Mouse (Mus musculus) cerebellum, adult 2 months (tissue): ENCODE data around the gene Fryl. TPM values are rescaled to one million over a fixed set of nuclear protein-coding genes. Genes with fewer than 3 reads are reported as not detected.

Source experiments
- DNase-seq, 2 experiments: peaks; one replicate each; pipeline ENCODE4 v3.0.0; 2021
- H3K27ac ChIP-seq: fragments of 200-500 bp; 2 replicates; pipeline ENCODE4 v1.5.1; 2012; ENCODE audit warnings: low read length, control low read depth, inconsistent platforms; ENCODE audit not compliant: insufficient read depth
- H3K27me3 ChIP-seq: fragments of 200-500 bp; 2 replicates; pipeline ENCODE4 v1.6.1; 2012; ENCODE audit warnings: inconsistent platforms, mild to moderate bottlenecking, low read length, moderate library complexity; ENCODE audit not compliant: control insufficient read depth, insufficient read depth
- H3K4me1 ChIP-seq: fragments of 200-500 bp; 2 replicates; pipeline ENCODE4 v1.6.1; 2011; ENCODE audit warnings: low read length; ENCODE audit not compliant: control insufficient read depth, insufficient read depth
- H3K4me3 ChIP-seq: fragments of 200-500 bp; replicated peaks from 2 replicates; pipeline ENCODE3; 2011; ENCODE audit warnings: mild to moderate bottlenecking, low read depth, low read length, control low read depth; ENCODE audit not compliant: insufficient read depth
- CTCF ChIP-seq: fragments of 200-500 bp; IDR thresholded peaks from 2 replicates; pipeline ENCODE4 v1.5.1; 2011; ENCODE audit warnings: low read depth, mild to moderate bottlenecking, control low read depth, low read length, moderate library complexity, borderline replicate concordance; ENCODE audit not compliant: insufficient read depth
- POLR2A ChIP-seq: fragments of 200-500 bp; IDR thresholded peaks from 2 replicates; pipeline ENCODE4 v1.6.1; 2011; ENCODE audit warnings: low read length, control low read depth, borderline replicate concordance; ENCODE audit not compliant: insufficient read depth
- WGBS: fragments of 180-500 bp; shearing (Covaris S2); methylation state at CpG from one replicate; pipeline ENCODE4 v1.1.7; 2018; 5-methylcytosine and 5-hydroxymethylcytosine counted together
- polyA plus RNA-seq: library from polyadenylated mRNA; depleted of rRNA; stranded (reverse); fragments of >200 nt; gene quantifications from 2 replicates; pipeline ENCODE4 v1.2.3, GENCODE M21; 2012; rRNA removed

Gene Fryl
- polyA plus RNA-seq, 1 experiment: 60.2 TPM

DNA sequence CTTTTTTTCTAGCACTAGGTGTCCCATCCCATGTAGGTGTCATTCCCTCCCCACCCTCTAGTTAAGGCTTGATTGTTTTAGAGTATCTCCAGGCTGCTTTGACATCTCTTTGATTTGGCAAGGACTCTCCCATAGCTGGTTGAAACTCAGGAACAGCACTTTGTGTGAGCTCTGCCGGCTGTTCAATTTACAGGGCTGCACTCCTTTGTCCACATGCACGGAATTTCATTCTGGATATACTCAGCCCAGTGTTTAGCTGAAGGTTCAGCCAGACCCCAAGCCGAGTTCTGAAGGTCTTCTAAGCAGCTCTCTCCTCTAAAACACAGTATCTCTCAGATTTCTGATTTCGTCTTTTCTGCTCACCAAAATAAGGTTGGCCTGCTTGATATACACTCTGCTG, 284.0 kb downstream of the Fryl start:
- no peak for DNase-seq
- H3K4me1 ChIP-seq: no peaks in the 10 kb centered on the region
- TF ChIP-seq CTCF (no peak), POLR2A (no peak)
- no peaks in the 10 kb centered on the region for H3K27me3 ChIP-seq
- 86% methylated on average over 4 of the region's 4 CpGs for WGBS
- H3K27ac ChIP-seq: no peak overlapping the region
- H3K4me3 ChIP-seq: no peak overlapping the region

Other genes starting within 250 kb of the Fryl start
- gene Slc10a4, start 249.7 kb downstream of the Fryl start, polyA plus RNA-seq: 7.6 and 10.9 TPM in 2 replicates
- gene Ociad1, start 36.2 kb upstream of the Fryl start, polyA plus RNA-seq: 319 and 355 TPM in 2 replicates
- 20.2 and 20.5 TPM in 2 replicates for gene Ociad2, start 84.4 kb upstream of the Fryl start, polyA plus RNA-seq
- gene Cwh43, start 149.5 kb upstream of the Fryl start, polyA plus RNA-seq: 0.10 and 0.20 TPM in 2 replicates
- 36.1 and 41.7 TPM in 2 replicates for gene Dcun1d4, start 224.4 kb upstream of the Fryl start, polyA plus RNA-seq